8 mouse cellular contexts compared by ENCODE assay signal in the genomic region with DNA sequence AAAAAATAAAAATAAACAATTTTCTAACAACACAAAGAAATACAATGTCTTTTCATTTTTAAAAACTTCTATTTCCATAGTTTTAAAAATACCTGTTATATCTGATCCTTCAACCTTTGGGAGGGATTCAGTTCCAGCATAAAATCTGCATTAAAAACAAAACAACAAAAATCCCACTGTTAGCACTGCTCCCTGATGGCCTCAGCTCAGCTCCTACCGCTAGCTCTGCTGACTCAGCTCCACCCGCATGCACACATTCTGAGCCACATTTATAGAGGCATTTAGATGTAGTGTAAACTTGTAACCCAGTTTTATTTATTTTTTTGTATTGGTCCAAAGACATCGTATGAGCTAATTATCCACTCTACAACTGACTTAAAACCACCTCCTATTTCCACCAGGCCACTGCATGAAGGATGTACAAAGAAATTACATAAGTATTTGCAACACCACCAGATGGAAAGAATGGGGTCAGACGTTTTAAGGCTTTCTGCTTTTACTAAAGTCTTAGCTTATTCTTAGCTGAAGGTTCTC. TPM values are rescaled to one million over a fixed set of nuclear protein-coding genes. Genes with fewer than 3 reads are reported as not detected.
DNase-seq lines count a peak whose midpoint lies in the region; ATAC-seq lines count a peak whose summit lies in the region.

No protein-coding gene starts in this region.

- H3K36me3 ChIP-seq in lung, embryonic 16.5 days (ENCODE audit: control insufficient read depth, insufficient read depth, low read length), result peaks cover 19% of the 10 kb centered on the region
- peaks cover 58% of the 10 kb centered on the region for H3K36me3 ChIP-seq in embryonic facial prominence, embryonic 10.5 days (replicated peaks)
- peaks cover 8% of the 10 kb centered on the region; the same call in 1 of the 2 replicates for H3K36me3 ChIP-seq in limb, embryonic 11.5 days (ENCODE audit: control insufficient read depth, insufficient read depth, low read length)
- H3K36me3 ChIP-seq in stomach, embryonic 14.5 days (ENCODE audit: control insufficient read depth, insufficient read depth, low read length), result peaks cover 31% of the 10 kb centered on the region

- no peaks in the 10 kb centered on the region for H3K27me3 ChIP-seq in lung, embryonic 16.5 days (ENCODE audit: control insufficient read depth, insufficient read depth, low read depth, low read length)
- H3K27me3 ChIP-seq in embryonic facial prominence, embryonic 10.5 days (replicated peaks; ENCODE audit: low read depth, poor library complexity, severe bottlenecking), result no peaks in the 10 kb centered on the region
- H3K27me3 ChIP-seq in limb, embryonic 11.5 days (ENCODE audit: control insufficient read depth, insufficient read depth, low read length), result no peaks in the 10 kb centered on the region
- H3K27me3 ChIP-seq in stomach, embryonic 14.5 days (ENCODE audit: control insufficient read depth, insufficient read depth, low read length), result no peaks in the 10 kb centered on the region

- peaks cover 8% of the 10 kb centered on the region for H3K4me1 ChIP-seq in lung, embryonic 16.5 days (replicated peaks; ENCODE audit: control insufficient read depth, insufficient read depth, low read length)
- peaks cover 22% of the 10 kb centered on the region for H3K4me1 ChIP-seq in embryonic facial prominence, embryonic 10.5 days
- H3K4me1 ChIP-seq in limb, embryonic 11.5 days (ENCODE audit: control insufficient read depth, insufficient read depth, low read length), result no peaks in the 10 kb centered on the region
- peaks cover 10% of the 10 kb centered on the region; the same call in 1 of the 2 replicates for H3K4me1 ChIP-seq in stomach, embryonic 14.5 days (ENCODE audit: control insufficient read depth, insufficient read depth, low read length)

- H3K9ac ChIP-seq in lung, embryonic 16.5 days (ENCODE audit: low read length), result peak overlapping the region; percentile 70
- H3K9ac ChIP-seq in limb, embryonic 11.5 days (ENCODE audit: low read length), result peak overlapping the region; percentile 69
- H3K9ac ChIP-seq in stomach, embryonic 14.5 days (replicated peaks; ENCODE audit: low read depth, low read length), result peak overlapping the region; percentile 60

- intact Hi-C loops in left cerebral cortex, postnatal 4 days (cut with DNase I), result no loop called here

- peak overlapping the region; percentile 73 for H3K4me2 ChIP-seq in lung, embryonic 16.5 days (ENCODE audit: low read depth, low read length)
- peak overlapping the region; percentile 53 for H3K4me2 ChIP-seq in limb, embryonic 11.5 days (ENCODE audit: low read depth, severe bottlenecking)
- peak overlapping the region; percentile 64 for H3K4me2 ChIP-seq in stomach, embryonic 14.5 days (replicated peaks; ENCODE audit: low read depth, low read length)

- ATAC-seq in lung, embryonic 16.5 days (ENCODE audit: low read depth), result no peak
- ATAC-seq in limb, embryonic 11.5 days (ENCODE audit: insufficient number of reproducible peaks, low FRiP score, low TSS enrichment, low read depth), result no peak
- no peak for ATAC-seq in stomach, embryonic 14.5 days (ENCODE audit: insufficient number of reproducible peaks, insufficient read depth, low FRiP score, low read depth)

- no peak for DNase-seq in lung, postnatal 10 days
- DNase-seq in embryonic facial prominence, embryonic 10.5 days (ENCODE audit: low spot score), result no peak
- no peak for DNase-seq in limb, embryonic 11.5 days (ENCODE audit: low spot score)
- DNase-seq in ovary, postnatal 14 days (ENCODE audit: low spot score), result no peak
- no peak for DNase-seq in frontal cortex, postnatal 10 days (ENCODE audit: low spot score in 2 of 2)
- no peak for DNase-seq in left cerebral cortex, postnatal 4 days

- WGBS in lung, embryonic 16.5 days, result 4% methylated on average over 4 of the region's 4 CpGs
- 8% methylated on average over 4 of the region's 4 CpGs for WGBS in embryonic facial prominence, embryonic 10.5 days
- 7% methylated on average over 4 of the region's 4 CpGs for WGBS in limb, embryonic 11.5 days
- WGBS in stomach, embryonic 14.5 days, result 5% methylated on average over 4 of the region's 4 CpGs

- peak overlapping the region; percentile 80 for H3K4me3 ChIP-seq in lung, embryonic 16.5 days (ENCODE audit: low read length)
- H3K4me3 ChIP-seq in embryonic facial prominence, embryonic 10.5 days, result peak overlapping the region; percentile 83
- peak overlapping the region; percentile 72 for H3K4me3 ChIP-seq in limb, embryonic 11.5 days (ENCODE audit: low read depth, low read length)
- H3K4me3 ChIP-seq in stomach, embryonic 14.5 days (ENCODE audit: low read depth, low read length), result peak overlapping the region; percentile 87

- no peaks in the 10 kb centered on the region for H3K9me3 ChIP-seq in lung, embryonic 16.5 days (ENCODE audit: control insufficient read depth, low read length)
- H3K9me3 ChIP-seq in embryonic facial prominence, embryonic 10.5 days, result no peaks in the 10 kb centered on the region
- H3K9me3 ChIP-seq in limb, embryonic 11.5 days (ENCODE audit: control insufficient read depth, low read length), result no peaks in the 10 kb centered on the region
- H3K9me3 ChIP-seq in stomach, embryonic 14.5 days (ENCODE audit: control insufficient read depth, low read depth, low read length), result no peaks in the 10 kb centered on the region

- no peak overlapping the region for H3K27ac ChIP-seq in lung, embryonic 16.5 days (ENCODE audit: low read length)
- peak overlapping the region; percentile 96 for H3K27ac ChIP-seq in embryonic facial prominence, embryonic 10.5 days (replicated peaks)
- H3K27ac ChIP-seq in limb, embryonic 11.5 days (replicated peaks; ENCODE audit: low read depth, low read length), result no peak overlapping the region
- H3K27ac ChIP-seq in stomach, embryonic 14.5 days (ENCODE audit: low read length), result no peak overlapping the region

RNA-seq across cellular contexts. Expression of gene Ptcd3, which starts 0.8 kb away (rescaled TPM):
- polyA plus RNA-seq in lung, embryonic 16.5 days (2015; fragmentation: Nextera tagmentation; extraction: Ambion mirVana), result 85.5 and 86.2 TPM in 2 replicates
- polyA plus RNA-seq in embryonic facial prominence, embryonic 10.5 days (2016; fragmentation: Nextera tagmentation; extraction: Ambion mirVana), result 157 and 167 TPM in 2 replicates
- polyA plus RNA-seq in limb, embryonic 11.5 days (2014; fragmentation: Nextera tagmentation; extraction: Ambion mirVana), result 138 TPM in 2 replicates
- 103 TPM in 2 replicates for polyA plus RNA-seq in stomach, embryonic 14.5 days (2014; fragmentation: Nextera tagmentation; extraction: Ambion mirVana)
- total RNA-seq in left cerebral cortex, postnatal 4 days (2021), result 10 to 100 TPM; 77.3 to 80.5 TPM

RNA-seq across cellular contexts. Expression of gene Polr1a, which starts 1.1 kb away (rescaled TPM):
- 26.5 and 27.1 TPM in 2 replicates for polyA plus RNA-seq in lung, embryonic 16.5 days (2015; fragmentation: Nextera tagmentation; extraction: Ambion mirVana)
- 49.6 and 53.7 TPM in 2 replicates for polyA plus RNA-seq in embryonic facial prominence, embryonic 10.5 days (2016; fragmentation: Nextera tagmentation; extraction: Ambion mirVana)
- 31.0 and 36.1 TPM in 2 replicates for polyA plus RNA-seq in limb, embryonic 11.5 days (2014; fragmentation: Nextera tagmentation; extraction: Ambion mirVana)
- polyA plus RNA-seq in stomach, embryonic 14.5 days (2014; fragmentation: Nextera tagmentation; extraction: Ambion mirVana), result 27.6 and 32.9 TPM in 2 replicates
- total RNA-seq in left cerebral cortex, postnatal 4 days (2021), result 10 to 100 TPM; 36.7 to 40.3 TPM
